ENCODE assay signal across 14 mouse cellular contexts in the genomic region with DNA sequence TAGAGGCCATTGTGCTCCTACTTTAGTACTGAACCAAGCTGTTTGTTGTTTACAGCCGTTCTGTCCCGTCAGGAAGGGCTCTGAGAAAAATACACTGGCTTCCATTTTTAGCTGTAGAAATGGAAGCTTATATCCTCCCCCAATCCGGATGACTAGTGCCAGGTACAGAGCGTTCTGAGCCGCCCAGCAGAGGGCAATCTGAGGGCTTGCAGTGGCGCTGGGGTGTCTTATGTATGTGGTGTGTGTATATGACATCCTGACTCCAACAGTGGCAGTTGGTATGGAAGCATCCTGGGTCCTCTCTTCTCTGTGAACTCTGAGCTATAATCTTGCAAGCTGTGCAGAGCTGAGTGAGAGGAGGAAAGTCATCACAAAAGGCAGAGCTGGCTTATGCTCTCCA.
DNase-seq lines count a peak whose midpoint lies in the region; ATAC-seq and TF ChIP-seq lines count a peak whose summit lies in the region.
"Had no signal": no experiment of that assay in that cellular context is flagged by ENCODE, and none has a peak within 500 bp of the region (broad histone marks: within the 10 kb centered on the region; RNA-seq: fewer than 3 reads in every experiment).

No protein-coding gene starts in this region.

- no peaks in the 10 kb centered on the region for H3K36me3 ChIP-seq in kidney, postnatal 0 days (ENCODE audit: insufficient read depth, low read length)
- no peaks in the 10 kb centered on the region for H3K36me3 ChIP-seq in forebrain, embryonic 15.5 days
- H3K36me3 ChIP-seq in midbrain, embryonic 16.5 days (ENCODE audit: control insufficient read depth, insufficient read depth, low read length), result no peaks in the 10 kb centered on the region
- H3K36me3 ChIP-seq: G1E; kidney, embryonic 15.5 days; liver, embryonic 13.5 days had no signal

- 70% methylated on average over 6 of the region's 6 CpGs for WGBS in kidney, postnatal 0 days
- WGBS in forebrain, embryonic 15.5 days, result 72% methylated on average over 6 of the region's 6 CpGs
- WGBS in midbrain, embryonic 16.5 days, result 69% methylated on average over 6 of the region's 6 CpGs

- peaks cover 4% of the 10 kb centered on the region; the same call in 1 of the 2 replicates for H3K4me1 ChIP-seq in kidney, postnatal 0 days (replicated peaks; ENCODE audit: insufficient read depth, low read length)
- peaks cover 26% of the 10 kb centered on the region for H3K4me1 ChIP-seq in forebrain, embryonic 15.5 days
- peaks cover 18% of the 10 kb centered on the region for H3K4me1 ChIP-seq in midbrain, embryonic 16.5 days (ENCODE audit: control insufficient read depth, insufficient read depth, low read length)
- H3K4me1 ChIP-seq: liver, embryonic 13.5 days had no signal

- no peak for ATAC-seq in kidney, postnatal 0 days (replicated peaks; ENCODE audit: low FRiP score, low read depth)
- ATAC-seq in forebrain, embryonic 15.5 days (replicated peaks), result peak; percentile 30; the same call in 1 of the 2 replicates
- 0 out of 2 replicates have a peak, but pooled peaks have one; percentile 39 for ATAC-seq in midbrain, embryonic 16.5 days

- TF ChIP-seq CTCF in kidney, postnatal 0 days (IDR thresholded peaks at IDR 0.05; ENCODE audit: low read depth), result peak; percentile 36

- H3K9ac ChIP-seq in kidney, postnatal 0 days (ENCODE audit: low read depth, low read length), result no peak overlapping the region
- H3K9ac ChIP-seq in forebrain, embryonic 15.5 days (replicated peaks), result no peak overlapping the region
- H3K9ac ChIP-seq in midbrain, embryonic 16.5 days (ENCODE audit: low read depth, low read length), result no peak overlapping the region
- H3K9ac ChIP-seq: kidney, embryonic 15.5 days; liver, embryonic 13.5 days had no signal

- H3K4me2 ChIP-seq in kidney, postnatal 0 days (ENCODE audit: low read length), result no peak overlapping the region
- no peak overlapping the region for H3K4me2 ChIP-seq in forebrain, embryonic 15.5 days (replicated peaks)
- H3K4me2 ChIP-seq in midbrain, embryonic 16.5 days (ENCODE audit: low read length), result no peak overlapping the region
- H3K4me2 ChIP-seq: kidney, embryonic 15.5 days; liver, embryonic 13.5 days had no signal

- no peaks in the 10 kb centered on the region for H3K9me3 ChIP-seq in kidney, postnatal 0 days (replicated peaks; ENCODE audit: low read length)
- H3K9me3 ChIP-seq in forebrain, embryonic 15.5 days, result no peaks in the 10 kb centered on the region
- no peaks in the 10 kb centered on the region for H3K9me3 ChIP-seq in midbrain, embryonic 16.5 days (replicated peaks; ENCODE audit: control insufficient read depth, low read length, poor library complexity, severe bottlenecking)
- H3K9me3 ChIP-seq: kidney, embryonic 15.5 days; liver, embryonic 13.5 days had no signal

- H3K4me3 ChIP-seq in kidney, postnatal 0 days (replicated peaks; ENCODE audit: low read depth, low read length), result no peak overlapping the region
- H3K4me3 ChIP-seq in forebrain, embryonic 15.5 days, result no peak overlapping the region
- H3K4me3 ChIP-seq in midbrain, embryonic 16.5 days (ENCODE audit: low read depth, low read length), result no peak overlapping the region
- H3K4me3 ChIP-seq: kidney, embryonic 15.5 days; liver, embryonic 13.5 days had no signal

- no peaks in the 10 kb centered on the region for H3K27me3 ChIP-seq in kidney, postnatal 0 days (ENCODE audit: insufficient read depth, low read length)
- no peaks in the 10 kb centered on the region for H3K27me3 ChIP-seq in forebrain, embryonic 15.5 days
- no peaks in the 10 kb centered on the region for H3K27me3 ChIP-seq in midbrain, embryonic 16.5 days (ENCODE audit: control insufficient read depth, insufficient read depth, low read depth, low read length)
- H3K27me3 ChIP-seq: kidney, embryonic 15.5 days; liver, embryonic 13.5 days had no signal

- peak; percentile 41 to 55 for DNase-seq in cerebellum, postnatal 25 days
- no peak for DNase-seq in cerebellum, adult 8-10 months
- DNase-seq in kidney, postnatal 0 days (ENCODE audit: low spot score), result no peak
- DNase-seq in kidney, postnatal 36 days, result no peak
- DNase-seq in thymus, postnatal 0 days (ENCODE audit: low spot score), result no peak
- no peak for DNase-seq in right cerebral cortex, adult 2 months (ENCODE audit: low spot score in 2 of 2)
- DNase-seq: gastrocnemius, postnatal 36 days; liver, embryonic 13.5 days; lung, postnatal 4 days; thymus, postnatal 14 days had no signal

- H3K27ac ChIP-seq in kidney, postnatal 0 days, result no peak overlapping the region
- H3K27ac ChIP-seq in forebrain, embryonic 15.5 days (replicated peaks), result no peak overlapping the region; the same call in 1 of the 2 replicates
- peak overlapping the region; percentile 59 for H3K27ac ChIP-seq in midbrain, embryonic 16.5 days (ENCODE audit: low read length)
- H3K27ac ChIP-seq: kidney, embryonic 15.5 days; liver, embryonic 13.5 days had no signal

Comparison
In these comparisons a context has a peak if more than half of its experiments do, and no peak if none do; other contexts are left out.
1. DNase-seq: peak in cerebellum, postnatal 25 days (2 of 2); none in cerebellum, adult 8-10 months (single experiment), kidney, postnatal 0 days (single experiment), kidney, postnatal 36 days (0 of 2), thymus, postnatal 0 days (single experiment) and right cerebral cortex, adult 2 months (0 of 2).